Mouse (Mus musculus) lung, embryonic 16.5 days (tissue): ENCODE results near the gene Gm6588. TPM values are rescaled to one million over a fixed set of nuclear protein-coding genes. Genes with fewer than 3 reads are reported as not detected.

Experiments
- ATAC-seq: fragments of 200-750 bp; cut with Nextera tagmentation; 2 replicates; pipeline ENCODE4 v1.8.0; 2017; ENCODE audit warnings: low read depth, mild to moderate bottlenecking, moderate library complexity
- H3K27ac ChIP-seq: fragments of 300-500 bp; sonication (generic); 2 replicates; pipeline ENCODE4 v1.5.1; 2014; ENCODE audit warnings: mild to moderate bottlenecking, control low read depth, low read length
- H3K27me3 ChIP-seq: fragments of 300-500 bp; sonication (generic); 2 replicates; pipeline ENCODE4 v1.6.1; 2014; ENCODE audit warnings: low read depth, low read length, mixed read lengths; ENCODE audit not compliant: control insufficient read depth, insufficient read depth
- H3K36me3 ChIP-seq: fragments of 300-500 bp; sonication (generic); 2 replicates; pipeline ENCODE4 v1.6.1; 2014; ENCODE audit warnings: low read length; ENCODE audit not compliant: control insufficient read depth, insufficient read depth
- H3K4me1 ChIP-seq: fragments of 300-500 bp; sonication (generic); replicated peaks from 2 replicates; pipeline ENCODE4 v1.6.1; 2014; ENCODE audit warnings: low read length, mixed read lengths; ENCODE audit not compliant: control insufficient read depth, insufficient read depth
- H3K4me2 ChIP-seq: fragments of 300-500 bp; sonication (generic); 2 replicates; pipeline ENCODE4 v1.6.1; 2014; ENCODE audit warnings: low read depth, low read length, control low read depth
- H3K4me3 ChIP-seq: fragments of 300-500 bp; sonication (generic); 2 replicates; pipeline ENCODE4 v1.5.1; 2014; ENCODE audit warnings: mild to moderate bottlenecking, low read length, control low read depth
- H3K9ac ChIP-seq: fragments of 300-500 bp; sonication (generic); 2 replicates; pipeline ENCODE4 v1.6.1; 2014; ENCODE audit warnings: low read length, control low read depth
- H3K9me3 ChIP-seq: fragments of 300-500 bp; sonication (generic); 2 replicates; pipeline ENCODE4 v1.6.1; 2016; ENCODE audit warnings: low read length; ENCODE audit not compliant: control insufficient read depth
- WGBS: fragments of 180-500 bp; shearing (Covaris S2); extraction: QIAGEN DNeasy Blood & Tissue Kit; methylation state at CpG from one replicate; pipeline ENCODE4 v1.1.7; 2014; 5-methylcytosine and 5-hydroxymethylcytosine counted together
- polyA plus RNA-seq: library from polyadenylated mRNA; unstranded; fragments of >200 nt; fragmentation: Nextera tagmentation; extraction: Ambion mirVana; gene quantifications from 2 replicates; pipeline ENCODE4 v1.2.1, GENCODE M21; 2015

The Gm6588 gene
- polyA plus RNA-seq, 1 experiment from 2014 or later = not detected

GRCm38 (mm10) chr5:112454966-112455555 lies 5.8 kb downstream of the Gm6588 start:
- peaks cover 5% of the 10 kb centered on the region; the same call in 1 of the 2 replicates for H3K4me1 ChIP-seq
- no peak overlapping the region for H3K27ac ChIP-seq
- H3K36me3 ChIP-seq = no peaks in the 10 kb centered on the region
- no peak overlapping the region for H3K9ac ChIP-seq
- H3K27me3 ChIP-seq = no peaks in the 10 kb centered on the region; the same call in 1 of the 2 replicates
- H3K4me2 ChIP-seq = no peak overlapping the region
- WGBS = 46% methylated on average over 12 of the region's 12 CpGs
- H3K4me3 ChIP-seq = no peak overlapping the region
- ATAC-seq = no peak
- H3K9me3 ChIP-seq = no peaks in the 10 kb centered on the region

GRCm38 (mm10) chr5:112459903-112460302 lies 10.7 kb downstream of the Gm6588 start:
- H3K9me3 ChIP-seq = no peaks in the 10 kb centered on the region
- no peak overlapping the region for H3K9ac ChIP-seq
- WGBS = 49% methylated on average over 3 of the region's 3 CpGs
- H3K4me3 ChIP-seq = no peak overlapping the region
- no peak overlapping the region for H3K27ac ChIP-seq
- ATAC-seq = no peak
- no peaks in the 10 kb centered on the region for H3K36me3 ChIP-seq
- H3K4me2 ChIP-seq = no peak overlapping the region
- H3K4me1 ChIP-seq = no peaks in the 10 kb centered on the region
- H3K27me3 ChIP-seq = no peaks in the 10 kb centered on the region; the same call in 1 of the 2 replicates

GRCm38 (mm10) chr5:112466331-112466730 lies 17.1 kb downstream of the Gm6588 start:
- H3K27ac ChIP-seq = no peak overlapping the region
- 37% methylated on average over 6 of the region's 6 CpGs for WGBS
- H3K36me3 ChIP-seq = no peaks in the 10 kb centered on the region
- peak; percentile 42; the same call in 1 of the 2 replicates for ATAC-seq
- no peak overlapping the region for H3K4me3 ChIP-seq
- H3K27me3 ChIP-seq = no peaks in the 10 kb centered on the region
- no peak overlapping the region for H3K9ac ChIP-seq
- H3K4me2 ChIP-seq = no peak overlapping the region
- H3K9me3 ChIP-seq = no peaks in the 10 kb centered on the region
- 0 out of 2 replicates have a peak, but pooled peaks cover 3% of the 10 kb centered on the region for H3K4me1 ChIP-seq

GRCm38 (mm10) chr5:112468986-112469581 lies 19.9 kb downstream of the Gm6588 start:
- Histone ChIP-seq H3K9ac (no peak overlapping the region), H3K4me2 (no peak overlapping the region), H3K4me3 (no peak overlapping the region), H3K27ac (no peak overlapping the region), H3K9me3 (no peaks in the 10 kb centered on the region), H3K36me3 (no peaks in the 10 kb centered on the region), H3K27me3 (no peaks in the 10 kb centered on the region), H3K4me1 (peaks cover 10% of the 10 kb centered on the region; the same call in 1 of the 2 replicates)
- 63% methylated on average over 4 of the region's 4 CpGs for WGBS
- ATAC-seq = no peak

GRCm38 (mm10) chr5:112470144-112470543 lies 20.9 kb downstream of the Gm6588 start:
- H3K4me2 ChIP-seq = no peak overlapping the region
- 64% methylated on average over 6 of the region's 6 CpGs for WGBS

GRCm38 (mm10) chr5:112473453-112473852 lies 24.2 kb downstream of the Gm6588 start:
- Histone ChIP-seq H3K4me1 (peaks cover 7% of the 10 kb centered on the region; the same call in 1 of the 2 replicates), H3K4me3 (no peak overlapping the region), H3K9ac (no peak overlapping the region), H3K4me2 (no peak overlapping the region), H3K36me3 (no peaks in the 10 kb centered on the region), H3K9me3 (no peaks in the 10 kb centered on the region), H3K27ac (no peak overlapping the region; the same call in 1 of the 2 replicates), H3K27me3 (no peaks in the 10 kb centered on the region)
- peak; percentile 83 for ATAC-seq
- WGBS = 19% methylated on average over 6 of the region's 6 CpGs

More at GRCm38 (mm10) chr5:112470144-112470543, 20.9 kb downstream of the Gm6588 start:
- H3K36me3 ChIP-seq = no peaks in the 10 kb centered on the region
- ATAC-seq = no peak
- H3K9me3 ChIP-seq = no peaks in the 10 kb centered on the region
- no peak overlapping the region for H3K9ac ChIP-seq
- no peak overlapping the region for H3K4me3 ChIP-seq
- H3K27me3 ChIP-seq = no peaks in the 10 kb centered on the region
- H3K4me1 ChIP-seq = peaks cover 10% of the 10 kb centered on the region; the same call in 1 of the 2 replicates
- no peak overlapping the region for H3K27ac ChIP-seq

GRCm38 (mm10) chr5:112481946-112482410 lies 32.8 kb downstream of the Gm6588 start:
- no peak overlapping the region for H3K4me3 ChIP-seq
- ATAC-seq = no peak
- no peaks in the 10 kb centered on the region for H3K27me3 ChIP-seq
- no peaks in the 10 kb centered on the region for H3K9me3 ChIP-seq
- H3K27ac ChIP-seq = no peak overlapping the region
- no peaks in the 10 kb centered on the region for H3K4me1 ChIP-seq
- no peak overlapping the region for H3K9ac ChIP-seq
- H3K4me2 ChIP-seq = no peak overlapping the region
- no peaks in the 10 kb centered on the region for H3K36me3 ChIP-seq
- 37% methylated on average over 19 of the region's 19 CpGs for WGBS

- H3K36me3 ChIP-seq = no peaks in the 10 kb centered on the region
- no peaks in the 10 kb centered on the region for H3K9me3 ChIP-seq
- no peaks in the 10 kb centered on the region for H3K27me3 ChIP-seq
- 50% methylated on average over 13 of the region's 13 CpGs for WGBS
- H3K4me1 ChIP-seq = no peaks in the 10 kb centered on the region
- no peak overlapping the region for H3K4me3 ChIP-seq
- H3K27ac ChIP-seq = no peak overlapping the region
- ATAC-seq = no peak
- no peak overlapping the region for H3K9ac ChIP-seq
- H3K4me2 ChIP-seq = no peak overlapping the region
Observed at GRCm38 (mm10) chr5:112482551-112482950, 33.3 kb downstream of the Gm6588 start.

- WGBS = 73% methylated on average over 8 of the region's 8 CpGs
- no peak overlapping the region for H3K27ac ChIP-seq
- H3K4me3 ChIP-seq = no peak overlapping the region
- H3K4me2 ChIP-seq = no peak overlapping the region
- no peaks in the 10 kb centered on the region for H3K4me1 ChIP-seq
- H3K9me3 ChIP-seq = no peaks in the 10 kb centered on the region
- H3K9ac ChIP-seq = no peak overlapping the region
- ATAC-seq = no peak
- H3K27me3 ChIP-seq = no peaks in the 10 kb centered on the region
- H3K36me3 ChIP-seq = no peaks in the 10 kb centered on the region
Observed at GRCm38 (mm10) chr5:112483030-112483429, 33.8 kb downstream of the Gm6588 start.
